ENCODE assay signal across 16 mouse cellular contexts in genomic region chr16:12521711-12522476, GRCm38 (mm10).
DNase-seq lines count a peak whose midpoint lies in the region; TF ChIP-seq lines count a peak whose summit lies in the region.
"Had no signal": no experiment of that assay in that cellular context is flagged by ENCODE, and none has a peak within 500 bp of the region (broad histone marks: within the 10 kb centered on the region; RNA-seq: fewer than 3 reads in every experiment).

No protein-coding gene starts in this region.

- no peak overlapping the region for H3K9ac ChIP-seq in heart, adult 2 months (ENCODE audit: low read depth, low read length)
- H3K9ac ChIP-seq: forebrain, embryonic 13.5 days had no signal

- no peak for TF ChIP-seq CTCF in heart, adult 2 months (IDR thresholded peaks at IDR 0.05)

- no peaks in the 10 kb centered on the region for H3K27me3 ChIP-seq in heart, adult 2 months (ENCODE audit: control insufficient read depth, insufficient read depth, low read length)
- H3K27me3 ChIP-seq: forebrain, embryonic 13.5 days; megakaryocyte, embryonic 14.5 days had no signal

- no peak for TF ChIP-seq EP300 in heart, adult 2 months (IDR thresholded peaks at IDR 0.05; ENCODE audit: insufficient read depth, low read depth, low read length)

- H3K36me3 ChIP-seq in heart, adult 2 months (ENCODE audit: control insufficient read depth, insufficient read depth, low read length): no peaks in the 10 kb centered on the region

- no peaks in the 10 kb centered on the region for H3K4me1 ChIP-seq in heart, adult 2 months (ENCODE audit: control insufficient read depth, insufficient read depth, low read length)
- H3K4me1 ChIP-seq: forebrain, embryonic 13.5 days; megakaryocyte, embryonic 14.5 days had no signal

- H3K79me2 ChIP-seq in heart, adult 2 months (replicated peaks; ENCODE audit: control insufficient read depth, insufficient read depth, low read length): no peaks in the 10 kb centered on the region

- no peak overlapping the region for H3K27ac ChIP-seq in heart, adult 2 months
- H3K27ac ChIP-seq: forebrain, embryonic 13.5 days; layer of hippocampus, adult 2 months; stomach, postnatal 0 days had no signal

- DNase-seq in cerebellum, adult 8-10 months: peak; percentile 0
- no peak for DNase-seq in cerebellum, postnatal 36 days
- DNase-seq in heart, adult 11 months: peak; percentile 12
- no peak for DNase-seq in heart, adult 2 months
- DNase-seq in layer of hippocampus, adult 11-12 months (ENCODE audit: low spot score): peak; percentile 40
- DNase-seq in layer of hippocampus, adult 9-10 months (ENCODE audit: low spot score): no peak
- DNase-seq in layer of hippocampus, adult 9-11 months: peak; percentile 32
- DNase-seq in urinary bladder, adult 18-20 months (ENCODE audit: low spot score in 2 of 2): no peak
- DNase-seq: adrenal gland, adult 2 months; heart, postnatal 36 days; kidney, adult 2 months; lung, adult 18-20 months had no signal

- no peak overlapping the region for H3K4me3 ChIP-seq in heart, adult 2 months
- H3K4me3 ChIP-seq: forebrain, embryonic 13.5 days; layer of hippocampus, adult 2 months; megakaryocyte, embryonic 14.5 days had no signal

- TF ChIP-seq POLR2A in heart, adult 2 months (IDR thresholded peaks at IDR 0.05; ENCODE audit: insufficient read depth, low read depth, low read length): no peak

- intact Hi-C loops in heart, adult 2 months (cut with DNase I): no loop called here

- WGBS in heart, adult 2 months: 80% methylated on average over 3 of the region's 3 CpGs

Comparison
In these comparisons a context has a peak if more than half of its experiments do, and no peak if none do; other contexts are left out.
1. DNase-seq: peak in cerebellum, adult 8-10 months (single experiment), heart, adult 11 months (single experiment), layer of hippocampus, adult 11-12 months (single experiment) and layer of hippocampus, adult 9-11 months (single experiment); none in cerebellum, postnatal 36 days (0 of 2), heart, adult 2 months (0 of 2), layer of hippocampus, adult 9-10 months (single experiment) and urinary bladder, adult 18-20 months (0 of 2).